Mouse (Mus musculus) macrophage (primary cell): Measurements from ENCODE around the gene Mtmr4. TPM values are rescaled to one million over a fixed set of nuclear protein-coding genes. Genes with fewer than 3 reads are reported as not detected.

Experiments used
- polyA plus RNA-seq: library from polyadenylated mRNA; stranded (reverse); fragments of 250-400 nt; gene quantifications from 3 replicates; pipeline ENCODE4 v1.2.4, GENCODE M21; 2018; ENCODE audit warnings: inconsistent platforms

The Mtmr4 gene
- polyA plus RNA-seq, 1 experiment from 2014 or later: 9.4 TPM

Other genes starting within 250 kb of the Mtmr4 start
- gene Ppm1e, start 233.1 kb upstream of the Mtmr4 start, polyA plus RNA-seq: 0.21 to 0.52 TPM (median 0.26 TPM) in 3 replicates
- gene Rad51c, start 187.2 kb upstream of the Mtmr4 start, polyA plus RNA-seq: 0.40 to 3.3 TPM (median 1.1 TPM) in 3 replicates
- 0.13 to 0.30 TPM in 2 of 3 replicates, not detected in the other for gene Tex14, start 187.1 kb upstream of the Mtmr4 start, polyA plus RNA-seq
- not detected in 3 replicates for gene Gm11492, start 25.5 kb upstream of the Mtmr4 start, polyA plus RNA-seq
- gene Sept4, start 23.3 kb upstream of the Mtmr4 start, polyA plus RNA-seq: not detected in 3 replicates
- gene Hsf5, start 25.0 kb downstream of the Mtmr4 start, polyA plus RNA-seq: not detected in 3 replicates
- gene Rnf43, start 70.6 kb downstream of the Mtmr4 start, polyA plus RNA-seq: 0.70 to 0.96 TPM (median 0.83 TPM) in 3 replicates
- 69.4 to 113 TPM (median 85.3 TPM) in 3 replicates for gene Supt4a, start 145.4 kb downstream of the Mtmr4 start, polyA plus RNA-seq
- 0.82 to 1.7 TPM (median 1.6 TPM) in 3 replicates for gene Tspoap1, start 168.4 kb downstream of the Mtmr4 start, polyA plus RNA-seq
- 0.19 to 2.7 TPM (median 1.0 TPM) in 3 replicates for gene Mpo, start 201.4 kb downstream of the Mtmr4 start, polyA plus RNA-seq
- not detected in 3 replicates for gene Lpo, start 236.1 kb downstream of the Mtmr4 start, polyA plus RNA-seq